Mouse (Mus musculus) spleen, adult 18-20 months (tissue): ENCODE results near the gene Map1b.
A peak's percentile ranks its signal among the peaks of the same experiment; 100 is the strongest.

ENCODE experiments used
- DNase-seq, 2 experiments: peaks; one replicate each; pipeline ENCODE4 v3.0.0; 2022; ENCODE audit warnings: mixed read lengths in 2 of 2

Gene Map1b

DNA sequence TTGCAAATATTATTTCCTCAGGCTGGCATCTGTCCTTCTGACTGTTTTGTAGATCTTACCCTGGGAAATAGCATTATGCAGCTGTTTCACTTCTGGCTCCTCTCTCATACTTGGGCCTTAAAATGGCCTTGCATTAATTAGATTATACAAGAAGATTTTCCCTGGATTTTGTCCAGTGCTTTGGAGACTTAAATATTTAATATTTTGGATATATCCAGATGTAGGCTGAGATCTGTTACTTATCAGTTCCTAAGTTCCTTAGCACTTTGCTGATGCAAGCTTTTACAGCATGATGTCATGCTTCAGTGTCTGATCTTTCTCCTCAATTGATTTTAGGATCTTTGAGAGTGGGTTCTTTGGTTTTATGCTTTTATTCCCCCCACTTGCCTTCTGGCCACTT is 11.6 kb upstream of the Map1b start:
- no peak for DNase-seq

DNA sequence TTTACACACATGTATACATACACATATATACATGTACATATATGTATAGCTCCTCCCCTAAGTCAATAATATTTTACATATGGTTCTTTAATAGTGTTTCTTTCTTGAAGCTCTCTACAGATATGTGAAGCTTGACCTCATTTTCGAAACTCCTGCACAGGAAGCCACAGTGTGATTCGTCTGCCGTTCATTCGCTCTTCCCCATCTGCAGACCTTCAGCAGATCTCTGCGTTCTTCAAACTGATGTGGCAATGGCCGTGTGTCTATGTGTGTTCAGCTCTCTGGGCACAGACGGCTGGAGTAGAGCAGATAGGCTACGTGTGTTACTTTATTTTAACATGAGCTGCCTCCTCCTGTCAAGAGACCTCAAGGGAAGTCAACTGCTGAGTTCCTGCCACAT is 9.2 kb upstream of the Map1b start:
- DNase-seq: no peak

- no peak for DNase-seq
These were observed 1.5 kb upstream of the Map1b start for GRCm38 (mm10) chr13:99517836-99518235.

DNA sequence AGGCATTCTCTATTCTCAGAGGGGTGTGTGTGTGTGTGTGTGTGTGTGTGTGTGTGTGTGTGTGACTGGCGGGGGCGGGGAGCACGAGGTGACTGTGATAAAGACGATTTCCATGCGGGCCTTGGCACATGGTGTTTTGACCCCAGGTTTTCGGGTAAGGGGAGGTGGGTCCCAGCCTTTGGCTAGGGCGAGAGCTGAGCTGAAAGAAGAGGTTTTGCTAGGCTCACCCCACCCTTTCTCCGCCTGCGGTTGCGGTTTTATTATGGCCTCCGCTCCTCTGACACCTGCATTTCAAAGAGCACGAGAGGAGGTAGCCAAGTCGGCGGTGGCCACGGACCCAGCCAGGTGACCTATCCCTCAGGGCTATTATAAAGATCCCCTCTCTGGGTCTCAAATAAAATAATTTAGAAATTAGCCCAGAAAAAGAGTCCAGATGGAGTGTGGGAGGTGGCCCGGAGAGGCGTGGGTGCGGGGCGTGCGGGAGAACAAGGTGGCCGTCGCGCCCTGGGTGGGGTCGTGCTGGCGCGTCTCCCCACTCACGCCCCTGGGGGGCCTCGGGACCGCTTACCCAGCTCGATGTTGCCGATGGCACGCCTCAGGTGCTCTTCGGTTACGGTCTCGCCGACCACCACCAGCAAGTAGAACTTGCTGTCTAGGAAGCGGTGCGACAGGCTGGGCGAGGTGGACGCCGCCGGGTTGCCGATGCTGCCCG is 448 bp downstream of the Map1b start:
- DNase-seq: no peak

DNA sequence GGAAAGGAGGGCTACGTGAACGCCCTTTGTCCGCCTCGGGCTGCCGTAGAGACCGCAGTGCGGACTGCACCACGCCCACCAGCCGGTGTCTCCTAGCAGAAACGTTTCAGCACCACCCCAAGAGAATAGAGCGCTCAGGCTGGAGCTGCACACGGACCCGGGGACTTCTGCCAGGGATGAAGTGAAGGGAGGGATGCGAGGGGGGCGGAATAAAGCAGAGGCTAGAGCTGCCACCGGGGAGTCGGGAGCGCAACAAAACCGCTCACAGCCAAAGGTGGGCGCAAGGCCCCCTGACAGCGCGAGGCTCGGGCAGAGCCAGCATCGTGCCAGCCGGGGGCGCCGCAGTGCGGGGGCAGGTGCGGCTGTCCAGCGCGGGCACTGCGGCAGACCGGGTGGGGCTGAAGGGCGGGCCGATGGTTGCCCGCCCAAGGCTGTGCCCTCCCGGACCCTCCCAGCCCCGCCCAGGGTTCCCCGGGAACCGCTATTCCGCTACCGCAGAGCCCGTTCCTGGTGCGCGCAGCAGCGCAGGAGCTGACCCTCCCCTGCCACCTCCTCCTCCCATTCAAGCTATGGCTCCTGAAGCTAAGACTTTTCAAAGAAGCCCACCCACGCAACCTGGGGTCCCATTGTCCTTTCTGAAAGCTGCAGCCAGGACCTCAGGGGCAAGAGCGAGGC is 1.3 kb downstream of the Map1b start:
- no peak for DNase-seq

GRCm38 (mm10) chr13:99513990-99514389 is 2.4 kb downstream of the Map1b start:
- DNase-seq: no peak

GRCm38 (mm10) chr13:99513138-99513537 is 3.2 kb downstream of the Map1b start:
- peak in 1 of 2 experiments; percentile 13 for DNase-seq

- DNase-seq: no peak
These were observed 6.4 kb downstream of the Map1b start for GRCm38 (mm10) chr13:99509896-99510295.

DNA sequence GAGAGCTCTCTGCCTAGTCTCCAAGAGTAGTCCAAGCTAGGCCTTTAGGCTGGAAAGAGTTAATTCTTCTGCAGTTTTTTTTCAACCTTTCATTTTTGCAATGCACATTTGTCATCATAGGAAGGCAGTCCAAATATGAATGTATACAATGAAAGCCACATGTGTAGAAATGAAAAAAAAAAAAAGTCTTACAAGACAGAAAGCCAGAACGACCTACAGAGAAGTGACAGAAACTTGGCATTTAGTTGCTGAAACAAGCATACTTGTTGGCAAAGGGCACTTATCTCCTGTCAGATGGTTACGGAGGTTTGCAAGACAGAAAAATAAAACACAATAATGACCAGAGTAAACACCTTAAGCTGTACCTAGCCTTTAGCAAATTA is 9.8 kb downstream of the Map1b start:
- no peak for DNase-seq

GRCm38 (mm10) chr13:99505826-99506579 is 10.3 kb downstream of the Map1b start:
- DNase-seq: no peak

DNA sequence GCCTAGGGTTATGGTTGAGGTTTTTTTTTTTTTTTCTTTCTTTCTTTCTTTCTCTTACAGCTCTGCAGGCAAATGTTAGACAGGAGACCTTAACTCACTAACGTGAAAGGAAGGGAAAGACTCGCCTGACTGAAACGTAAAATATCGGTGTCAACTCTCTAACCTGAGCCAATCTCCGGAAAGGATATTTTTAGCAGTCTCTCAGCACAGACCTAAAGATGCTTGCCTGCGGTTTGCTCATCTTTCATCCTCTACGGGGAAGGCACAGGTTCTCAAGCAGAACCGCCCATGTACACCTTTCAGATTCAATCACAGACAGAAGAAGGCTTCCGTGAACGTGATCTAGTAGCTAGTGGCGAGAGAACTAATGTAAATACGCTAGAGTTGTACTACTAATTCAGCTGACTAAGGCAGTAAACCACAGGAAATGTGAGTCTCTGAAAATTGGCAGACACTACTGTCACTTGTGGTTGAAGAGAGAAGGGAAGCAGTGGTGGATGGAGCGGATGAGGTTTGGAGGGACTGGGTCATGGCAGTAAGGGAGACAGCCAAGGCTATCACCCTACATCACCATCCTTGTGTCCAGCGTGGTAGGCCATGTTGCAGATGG is 12.9 kb downstream of the Map1b start:
- no peak for DNase-seq

DNA sequence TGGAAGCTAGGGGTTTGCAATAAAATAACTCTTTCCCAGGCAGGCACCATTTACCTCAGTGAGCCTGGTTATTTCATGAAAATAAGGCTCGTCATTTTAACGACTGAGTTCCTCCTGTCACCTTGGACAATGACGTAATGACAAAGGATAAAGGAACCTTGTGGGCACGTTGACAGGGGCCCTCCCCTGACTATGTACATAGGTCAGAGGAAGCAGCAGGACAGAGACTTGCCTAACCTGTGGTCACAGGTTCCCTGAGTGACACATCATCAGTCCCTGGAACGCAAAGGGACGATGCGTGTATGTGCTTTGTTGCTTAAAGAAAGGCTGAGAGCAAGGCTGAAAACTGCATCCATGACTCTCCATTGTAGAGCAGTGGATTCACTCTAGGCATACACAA is 13.4 kb downstream of the Map1b start:
- DNase-seq: no peak

DNA sequence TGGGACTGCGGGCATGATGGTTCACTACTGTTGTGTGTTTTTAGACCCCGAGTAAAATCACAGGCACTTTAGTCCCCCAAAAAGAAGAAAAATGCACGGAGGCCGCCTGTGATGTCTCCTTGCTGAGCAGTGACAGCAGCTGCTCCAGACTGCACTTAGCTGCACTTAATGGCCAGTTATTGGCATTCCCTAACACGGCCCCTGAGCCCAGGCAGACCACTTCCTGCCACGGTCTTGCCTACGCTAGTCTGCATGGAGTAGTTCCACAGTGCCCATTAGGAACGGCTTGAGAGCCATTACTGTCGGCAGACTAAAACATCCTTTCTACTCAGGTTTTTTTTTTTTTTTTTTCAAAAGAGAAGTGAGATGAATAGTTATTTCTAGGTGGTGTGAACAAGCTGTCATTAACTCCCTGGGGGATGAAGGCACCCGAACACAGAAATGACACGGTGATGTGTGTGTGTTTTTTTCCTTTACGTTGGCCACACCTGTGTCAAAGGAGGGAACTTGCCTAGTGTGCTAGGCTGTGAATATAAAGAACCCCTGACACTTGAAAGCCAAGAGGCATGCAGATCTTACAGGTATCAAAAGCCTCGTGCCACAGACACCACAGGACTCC is 14.1 kb downstream of the Map1b start:
- no peak for DNase-seq

DNA sequence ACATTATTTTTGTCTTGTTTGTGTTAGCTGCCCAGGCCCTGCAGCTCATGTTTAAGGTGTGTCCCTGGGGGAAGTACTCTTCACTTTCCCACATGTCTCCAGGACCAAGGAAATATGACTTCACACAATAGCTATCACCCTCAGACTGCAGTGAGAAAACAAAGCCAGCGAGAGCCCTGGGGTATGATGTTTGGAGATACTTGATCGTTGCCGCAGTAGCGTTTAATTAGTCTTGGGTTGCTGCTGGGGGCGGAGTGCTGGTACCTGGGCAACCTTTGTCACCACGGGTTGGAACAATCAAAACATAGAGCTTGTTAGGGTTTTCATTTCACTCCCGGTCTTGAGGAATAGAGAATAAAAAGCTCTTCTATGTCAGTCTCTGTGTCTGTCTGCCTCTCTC is 14.9 kb downstream of the Map1b start:
- DNase-seq: no peak

GRCm38 (mm10) chr13:99500609-99501008 is 15.7 kb downstream of the Map1b start:
- DNase-seq: no peak

- DNase-seq: no peak
These were observed 16.6 kb downstream of the Map1b start for GRCm38 (mm10) chr13:99499764-99500163.

DNA sequence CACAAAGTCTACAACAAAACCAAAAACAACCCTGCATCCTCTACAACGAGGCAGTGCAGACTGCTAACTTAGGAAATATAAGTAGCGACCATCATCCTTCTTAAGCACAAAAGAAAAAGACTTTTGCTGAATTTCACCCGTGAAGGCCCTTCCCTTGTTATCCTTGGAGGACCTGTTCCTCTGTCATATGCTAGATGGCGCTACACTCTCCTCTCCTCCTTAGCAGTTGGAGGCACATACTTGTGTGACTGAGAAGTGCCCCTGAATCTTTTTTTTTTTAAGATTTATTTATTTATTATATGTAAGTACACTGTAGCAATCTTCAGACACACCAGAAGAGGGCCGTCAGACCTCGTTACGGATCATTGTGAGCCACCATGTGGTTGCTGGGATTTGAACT is 20.2 kb downstream of the Map1b start:
- no peak for DNase-seq

DNA sequence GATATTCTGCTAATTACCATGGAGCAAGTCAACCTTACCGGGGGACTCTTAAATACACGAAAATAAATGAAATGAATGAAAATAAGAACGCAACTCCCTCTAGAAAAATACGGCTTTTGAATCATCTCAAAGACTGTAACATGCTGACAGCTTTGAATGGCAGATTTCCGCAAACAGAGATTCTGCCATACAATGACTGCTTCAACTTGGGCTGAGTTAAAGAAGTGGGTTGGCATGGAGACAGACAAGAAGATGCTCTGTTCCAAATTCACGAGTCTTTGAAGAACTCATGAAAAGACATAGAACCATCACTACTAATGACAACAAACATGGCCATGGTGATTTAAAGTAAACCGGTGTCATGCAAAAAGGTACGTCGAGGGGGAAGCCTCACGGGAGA is 21.9 kb downstream of the Map1b start:
- no peak for DNase-seq

DNA sequence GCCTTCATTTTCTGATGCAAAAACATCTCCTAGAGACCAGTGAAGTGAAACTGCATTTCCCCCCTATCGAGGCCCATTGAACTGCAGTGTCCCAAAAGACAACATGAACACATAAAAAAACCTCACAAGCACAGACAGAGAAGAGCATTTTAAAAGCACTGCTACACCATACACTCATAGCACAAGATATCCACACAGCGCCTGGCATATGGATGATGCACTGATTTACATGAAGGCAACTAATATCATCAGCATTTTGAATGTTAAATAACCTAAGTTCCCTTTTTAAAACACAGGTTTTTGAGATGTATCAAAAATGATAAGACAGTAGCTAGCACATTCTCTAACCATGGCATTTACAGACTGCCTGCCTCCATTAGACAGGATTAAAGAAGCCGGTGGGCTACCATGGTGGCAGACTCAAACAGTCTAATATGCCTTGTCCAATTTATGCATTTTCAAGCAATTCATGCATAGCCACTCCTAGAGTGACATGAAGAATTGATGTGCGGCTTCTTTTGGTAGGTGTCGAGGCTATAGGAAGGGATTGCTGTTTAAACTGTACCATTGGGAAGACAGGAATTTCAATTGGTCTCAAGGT is 22.9 kb downstream of the Map1b start:
- DNase-seq: no peak

- DNase-seq: no peak
These were observed 23.6 kb downstream of the Map1b start for GRCm38 (mm10) chr13:99492619-99493303.

- no peak for DNase-seq
These were observed 26.3 kb downstream of the Map1b start for GRCm38 (mm10) chr13:99489998-99490397.

GRCm38 (mm10) chr13:99489175-99489574 is 27.2 kb downstream of the Map1b start:
- no peak for DNase-seq
